8 mouse cellular contexts compared by ENCODE assay signal in genomic region chr16:92465642-92466526, GRCm38 (mm10). TPM values are rescaled to one million over a fixed set of nuclear protein-coding genes. Genes with fewer than 3 reads are reported as not detected.
DNase-seq lines count a peak whose midpoint lies in the region; ATAC-seq and TF ChIP-seq lines count a peak whose summit lies in the region.

No protein-coding gene starts in this region.

- H3K36me3 ChIP-seq in hindbrain, embryonic 10.5 days: no peaks in the 10 kb centered on the region
- no peaks in the 10 kb centered on the region for H3K36me3 ChIP-seq in lung, postnatal 0 days (ENCODE audit: insufficient read depth, low read length)

- H3K4me2 ChIP-seq in lung, postnatal 0 days (replicated peaks; ENCODE audit: low read depth, low read length): peak overlapping the region; percentile 93

- H3K9ac ChIP-seq in lung, postnatal 0 days (replicated peaks; ENCODE audit: low read depth): peak overlapping the region; percentile 74

- DNase-seq in MN1 (ENCODE audit: low spot score): peak; percentile 98
- DNase-seq in cerebellum, adult 9-10 months: peak; percentile 100
- DNase-seq in hindbrain, embryonic 10.5 days (ENCODE audit: low spot score): peak; percentile 96
- DNase-seq in layer of hippocampus, adult 9-11 months: peak; percentile 99
- peak; percentile 99 for DNase-seq in lung, postnatal 0 days (ENCODE audit: low spot score)
- DNase-seq in ovary, postnatal 14 days (ENCODE audit: low spot score): peak; percentile 93
- DNase-seq in thymus, postnatal 14 days: peak; percentile 95

- peak overlapping the region; percentile 93 for H3K4me3 ChIP-seq in hindbrain, embryonic 10.5 days
- peak overlapping the region; percentile 87 for H3K4me3 ChIP-seq in lung, postnatal 0 days (ENCODE audit: low read depth, low read length)

- ATAC-seq in frontal cortex, adult (ENCODE audit: low TSS enrichment): peak; percentile 92
- peak; percentile 99 for ATAC-seq in lung, postnatal 0 days

- WGBS in hindbrain, embryonic 10.5 days: under 1% methylated on average over 79 of the region's 94 CpGs
- WGBS in lung, postnatal 0 days: under 1% methylated on average over 69 of the region's 94 CpGs

- peak; percentile 36; the same call in 1 of the 2 replicates for TF ChIP-seq EP300 in lung, postnatal 0 days (IDR thresholded peaks at IDR 0.05)

- peak overlapping the region; percentile 91 for H3K27ac ChIP-seq in hindbrain, embryonic 10.5 days
- H3K27ac ChIP-seq in lung, postnatal 0 days (ENCODE audit: low read length): peak overlapping the region; percentile 75

- 0 out of 2 replicates have a peak, but pooled peaks cover 3% of the 10 kb centered on the region for H3K27me3 ChIP-seq in hindbrain, embryonic 10.5 days (ENCODE audit: insufficient read depth, poor library complexity, severe bottlenecking)
- H3K27me3 ChIP-seq in lung, postnatal 0 days (replicated peaks; ENCODE audit: insufficient read depth, low read length): no peaks in the 10 kb centered on the region

- H3K9me3 ChIP-seq in hindbrain, embryonic 10.5 days: no peaks in the 10 kb centered on the region
- H3K9me3 ChIP-seq in lung, postnatal 0 days (ENCODE audit: low read length): no peaks in the 10 kb centered on the region

- H3K4me1 ChIP-seq in hindbrain, embryonic 10.5 days (replicated peaks): peaks cover 28% of the 10 kb centered on the region
- peaks cover 16% of the 10 kb centered on the region; the same call in 1 of the 2 replicates for H3K4me1 ChIP-seq in lung, postnatal 0 days (ENCODE audit: insufficient read depth, low read depth, low read length)

- TF ChIP-seq CTCF in lung, postnatal 0 days (IDR thresholded peaks at IDR 0.05): peak; percentile 36; the same call in 1 of the 2 replicates

RNA-seq across cellular contexts. Expression of gene Rcan1, which starts 4.8 kb away (rescaled TPM):
- polyA plus RNA-seq in hindbrain, embryonic 10.5 days (2016; fragmentation: Nextera tagmentation; extraction: Ambion mirVana): 39.3 and 39.6 TPM in 2 replicates
- 54.7 and 56.1 TPM in 2 replicates for polyA plus RNA-seq in lung, postnatal 0 days (2015; fragmentation: Nextera tagmentation; extraction: Ambion mirVana)

RNA-seq across cellular contexts. Expression of gene Clic6, which starts 19.7 kb away (rescaled TPM):
- 5.4 and 9.3 TPM in 2 replicates for polyA plus RNA-seq in hindbrain, embryonic 10.5 days (2016; fragmentation: Nextera tagmentation; extraction: Ambion mirVana)
- 14.5 and 16.4 TPM in 2 replicates for polyA plus RNA-seq in lung, postnatal 0 days (2015; fragmentation: Nextera tagmentation; extraction: Ambion mirVana)

Comparison
In these comparisons a context has a peak if more than half of its experiments do, and no peak if none do; other contexts are left out.
1. Peak in every context shown above with its lines: DNase-seq, ATAC-seq, H3K4me3 ChIP-seq and H3K27ac ChIP-seq.